Comparison of ENCODE assay signal across 8 mouse cellular contexts in the genomic region with DNA sequence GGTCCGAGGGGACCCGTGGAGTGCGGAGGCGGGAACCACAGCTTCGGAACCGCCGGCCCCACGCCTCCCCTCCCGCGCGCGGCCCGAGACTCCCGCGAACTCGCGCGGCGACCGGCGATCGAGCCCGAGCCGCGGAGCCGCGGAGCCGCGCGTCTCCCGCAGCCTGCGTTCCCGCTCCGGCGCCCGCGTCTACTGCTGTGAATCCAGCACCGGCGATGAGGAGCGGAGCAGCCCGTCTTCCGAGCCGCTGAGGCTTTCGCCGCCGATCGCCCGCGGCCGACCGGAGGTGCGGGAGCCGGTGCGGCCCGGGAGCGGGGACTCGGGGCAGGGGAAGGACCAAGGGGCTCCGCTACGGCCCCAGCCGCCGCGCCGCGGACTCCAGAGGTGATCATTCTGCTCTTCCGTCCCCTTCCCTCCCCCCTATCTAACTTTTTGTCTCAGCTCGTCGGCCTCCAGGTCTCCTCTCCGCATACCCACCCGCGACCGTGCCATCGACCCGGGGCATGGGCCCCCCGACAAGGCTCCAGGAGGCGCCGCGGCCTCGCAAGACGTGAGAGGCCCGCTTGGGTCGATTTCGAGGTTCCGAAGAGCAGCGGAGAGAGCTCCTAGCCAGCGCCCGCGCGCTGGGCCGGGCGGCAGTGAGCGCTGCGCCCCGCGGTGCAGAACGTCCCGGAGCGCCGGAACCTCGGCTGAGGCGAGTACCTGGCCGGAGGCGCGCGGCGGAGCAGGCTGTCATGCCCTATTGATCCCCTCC. TPM values are rescaled to one million over a fixed set of nuclear protein-coding genes. Genes with fewer than 3 reads are reported as not detected.
DNase-seq lines count a peak whose midpoint lies in the region; ATAC-seq and TF ChIP-seq lines count a peak whose summit lies in the region.

No protein-coding gene starts in this region.

- WGBS in embryonic facial prominence, embryonic 15.5 days, result under 1% methylated on average over 95 of the region's 105 CpGs
- WGBS in hindbrain, embryonic 16.5 days, result under 1% methylated on average over 91 of the region's 105 CpGs

- peak overlapping the region; percentile 82 for H3K4me2 ChIP-seq in embryonic facial prominence, embryonic 15.5 days (replicated peaks)
- peak overlapping the region; percentile 67 for H3K4me2 ChIP-seq in hindbrain, embryonic 16.5 days (ENCODE audit: low read length)

- peak; percentile 39 to 69 for DNase-seq in heart, adult 18-20 months
- DNase-seq in heart, adult 11 months, result no peak
- DNase-seq in ES-E14 (ENCODE audit: low read depth, low spot score), result no peak
- peak; percentile 37 for DNase-seq in lung, postnatal 10 days
- no peak for DNase-seq in right cerebral cortex, postnatal 4 days
- no peak for DNase-seq in yolk sac, embryonic 10.5 days (ENCODE audit: low spot score)

- H3K9me3 ChIP-seq in ES-E14 (ENCODE audit: control insufficient read depth, insufficient read depth, low read depth, low read length), result no peaks in the 10 kb centered on the region
- H3K9me3 ChIP-seq in embryonic facial prominence, embryonic 15.5 days (replicated peaks), result no peaks in the 10 kb centered on the region
- H3K9me3 ChIP-seq in hindbrain, embryonic 16.5 days (ENCODE audit: control insufficient read depth, low read length), result no peaks in the 10 kb centered on the region

- H3K27me3 ChIP-seq in embryonic facial prominence, embryonic 15.5 days, result peaks cover 4% of the 10 kb centered on the region; the same call in 1 of the 2 replicates
- no peaks in the 10 kb centered on the region for H3K27me3 ChIP-seq in hindbrain, embryonic 16.5 days (replicated peaks; ENCODE audit: control insufficient read depth, insufficient read depth, low read length)

- no peak for ATAC-seq in embryonic facial prominence, embryonic 15.5 days (ENCODE audit: insufficient number of reproducible peaks, low FRiP score, low TSS enrichment, low read depth)
- ATAC-seq in hindbrain, embryonic 16.5 days, result no peak

- no peak overlapping the region for H3K27ac ChIP-seq in ES-E14 (ENCODE audit: insufficient read depth, low read depth, low read length, poor library complexity, severe bottlenecking)
- H3K27ac ChIP-seq in embryonic facial prominence, embryonic 15.5 days (replicated peaks), result peak overlapping the region; percentile 93
- H3K27ac ChIP-seq in hindbrain, embryonic 16.5 days (ENCODE audit: low read depth, low read length), result peak overlapping the region; percentile 92

- no peaks in the 10 kb centered on the region for H3K36me3 ChIP-seq in ES-E14 (ENCODE audit: control insufficient read depth, insufficient read depth, low read length, poor library complexity, severe bottlenecking)
- H3K36me3 ChIP-seq in embryonic facial prominence, embryonic 15.5 days, result no peaks in the 10 kb centered on the region
- 0 out of 2 replicates have a peak, but pooled peaks cover 2% of the 10 kb centered on the region for H3K36me3 ChIP-seq in hindbrain, embryonic 16.5 days (ENCODE audit: control insufficient read depth, insufficient read depth, low read length)

- peaks cover 2 to 15% of the 10 kb centered on the region in 2 experiments; a peak in 1 of 4 replicates for H3K4me1 ChIP-seq in ES-E14 (ENCODE audit: control insufficient read depth in 2 of 2, insufficient read depth in 2 of 2, low read length in 2 of 2, poor library complexity in 1 of 2)
- H3K4me1 ChIP-seq in embryonic facial prominence, embryonic 15.5 days, result peaks cover 65% of the 10 kb centered on the region
- H3K4me1 ChIP-seq in hindbrain, embryonic 16.5 days (ENCODE audit: control insufficient read depth, insufficient read depth, low read depth, low read length), result peaks cover 37% of the 10 kb centered on the region

- peak overlapping the region; percentile 68 to 91 for H3K4me3 ChIP-seq in ES-E14 (ENCODE audit: insufficient read depth in 1 of 2, low read depth in 1 of 2, low read length in 2 of 2, poor library complexity in 1 of 2, severe bottlenecking in 1 of 2)
- H3K4me3 ChIP-seq in embryonic facial prominence, embryonic 15.5 days (replicated peaks), result peak overlapping the region; percentile 85
- peak overlapping the region; percentile 91 for H3K4me3 ChIP-seq in hindbrain, embryonic 16.5 days (ENCODE audit: low read length)

- peak overlapping the region; percentile 69 for H3K9ac ChIP-seq in ES-E14 (ENCODE audit: insufficient read depth, low read depth, low read length, poor library complexity, severe bottlenecking)
- H3K9ac ChIP-seq in embryonic facial prominence, embryonic 15.5 days, result peak overlapping the region; percentile 97
- peak overlapping the region; percentile 91 for H3K9ac ChIP-seq in hindbrain, embryonic 16.5 days (ENCODE audit: low read depth, low read length)

- in situ Hi-C loops in ES-E14 (cut with MboI; ENCODE audit: low sequenced_read_pairs in 2 of 2, unreplicated experiment in 2 of 2), result no loop called here

TF ChIP-seq in ES-E14, 5 proteins besides CTCF, POLR2A, EP300 and RAD21:
- TF ChIP-seq ZNF384 (IDR thresholded peaks at IDR 0.05; ENCODE audit: low read depth, low read length) (no peak), CHD2 (IDR thresholded peaks at IDR 0.05; ENCODE audit: low read depth, low read length) (no peak), ZC3H11A (IDR thresholded peaks at IDR 0.05; ENCODE audit: borderline replicate concordance, low read depth, low read length) (no peak)

RNA-seq across cellular contexts. Expression of a gene that starts 0.4 kb away (rescaled TPM):
- total RNA-seq in heart, adult 18-20 months (2021), result 10 to 100 TPM; 16.0 to 16.6 TPM
- 1.9 and 2.8 TPM in 2 replicates for total RNA-seq in ES-E14 (2012; rRNA removed)
- 34.1 and 39.3 TPM in 2 replicates for polyA plus RNA-seq in embryonic facial prominence, embryonic 15.5 days (2015; fragmentation: Nextera tagmentation; extraction: Ambion mirVana)
- 22.3 and 35.8 TPM in 2 replicates for polyA plus RNA-seq in hindbrain, embryonic 16.5 days (2015; fragmentation: Nextera tagmentation; extraction: Ambion mirVana)

Comparison
In these comparisons a context has a peak if more than half of its experiments do, and no peak if none do; other contexts are left out.
1. DNase-seq: peak in heart, adult 18-20 months (2 of 2) and lung, postnatal 10 days (single experiment); none in heart, adult 11 months (single experiment), ES-E14 (single experiment), right cerebral cortex, postnatal 4 days (single experiment) and yolk sac, embryonic 10.5 days (single experiment).
2. Peak in every context shown above with its lines, with median percentiles within 50 percentile points of each other: H3K4me3 ChIP-seq and H3K9ac ChIP-seq.